Comparison of ENCODE assay signal across 7 mouse cellular contexts in the genomic region with DNA sequence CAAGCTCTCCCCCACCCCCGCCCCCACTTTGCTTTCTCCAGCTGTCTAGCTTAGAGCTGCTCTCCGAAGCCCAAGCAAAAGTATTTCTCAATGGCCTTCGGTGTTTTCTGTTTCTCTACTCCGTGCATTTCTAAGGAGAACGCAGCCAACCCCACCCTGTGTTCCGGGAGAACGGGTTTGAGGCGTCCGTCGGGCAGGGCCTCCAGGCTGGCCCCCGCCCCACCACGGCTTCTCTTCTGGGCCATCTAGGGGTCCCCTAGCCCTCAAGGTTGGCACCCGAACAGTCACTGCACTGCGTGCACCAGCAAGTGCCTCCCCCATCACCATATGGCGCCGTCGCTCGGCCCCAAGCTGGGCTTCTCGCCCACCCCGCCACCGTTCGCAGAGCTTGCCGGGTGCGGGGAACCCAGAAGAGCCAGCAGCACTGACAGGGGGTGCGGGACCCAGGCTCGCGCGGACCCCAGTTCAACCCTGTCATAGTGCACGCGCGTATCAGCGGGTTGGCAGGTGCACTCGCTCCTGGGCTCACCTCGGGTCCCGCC. TPM values are rescaled to one million over a fixed set of nuclear protein-coding genes. Genes with fewer than 3 reads are reported as not detected.
DNase-seq lines count a peak whose midpoint lies in the region; ATAC-seq and TF ChIP-seq lines count a peak whose summit lies in the region.

No protein-coding gene starts in this region.

- no peak for TF ChIP-seq POLR2A in spleen, adult 2 months (IDR thresholded peaks at IDR 0.05; ENCODE audit: low read depth, low read length)

- no peaks in the 10 kb centered on the region for H3K36me3 ChIP-seq in spleen, adult 2 months (ENCODE audit: control insufficient read depth, insufficient read depth, low read length)
- H3K36me3 ChIP-seq in forebrain, embryonic 10.5 days (replicated peaks) = peaks cover 7% of the 10 kb centered on the region; the same call in 1 of the 2 replicates
- H3K36me3 ChIP-seq in hindbrain, embryonic 15.5 days = peaks cover 12% of the 10 kb centered on the region
- peaks cover 7% of the 10 kb centered on the region; the same call in 1 of the 2 replicates for H3K36me3 ChIP-seq in limb, embryonic 12.5 days
- H3K36me3 ChIP-seq in midbrain, embryonic 11.5 days (ENCODE audit: control insufficient read depth, insufficient read depth, low read length) = no peaks in the 10 kb centered on the region

- no peak for DNase-seq in spleen, adult 2 months (ENCODE audit: low read depth in 1 of 2, low spot score in 2 of 2)
- DNase-seq in spleen, postnatal 36 days (ENCODE audit: low spot score in 2 of 2) = no peak
- DNase-seq in forebrain, embryonic 10.5 days (ENCODE audit: extremely low spot score, low spot score) = peak; percentile 24
- DNase-seq in midbrain, embryonic 11.5 days (ENCODE audit: low spot score, missing footprints) = peak; percentile 90
- DNase-seq in urinary bladder, postnatal 14 days (ENCODE audit: low spot score) = peak; percentile 52

- H3K9ac ChIP-seq in hindbrain, embryonic 15.5 days = peak overlapping the region; percentile 69
- peak overlapping the region; percentile 66 for H3K9ac ChIP-seq in limb, embryonic 12.5 days (replicated peaks)
- peak overlapping the region; percentile 71 for H3K9ac ChIP-seq in midbrain, embryonic 11.5 days (ENCODE audit: low read length)

- H3K27ac ChIP-seq in spleen, adult 2 months (ENCODE audit: insufficient read depth, low read length) = no peak overlapping the region
- peak overlapping the region; percentile 79 for H3K27ac ChIP-seq in forebrain, embryonic 10.5 days
- peak overlapping the region; percentile 79 for H3K27ac ChIP-seq in hindbrain, embryonic 15.5 days (replicated peaks)
- no peak overlapping the region for H3K27ac ChIP-seq in limb, embryonic 12.5 days
- no peak overlapping the region for H3K27ac ChIP-seq in midbrain, embryonic 11.5 days (ENCODE audit: low read depth, low read length)

- no peak for TF ChIP-seq CTCF in spleen, adult 2 months (IDR thresholded peaks at IDR 0.05; ENCODE audit: extremely low read depth, insufficient read depth, insufficient read length, insufficient replicate concordance)

- H3K9me3 ChIP-seq in forebrain, embryonic 10.5 days = no peaks in the 10 kb centered on the region
- no peaks in the 10 kb centered on the region for H3K9me3 ChIP-seq in hindbrain, embryonic 15.5 days
- no peaks in the 10 kb centered on the region for H3K9me3 ChIP-seq in limb, embryonic 12.5 days
- H3K9me3 ChIP-seq in midbrain, embryonic 11.5 days (ENCODE audit: control insufficient read depth, low read length) = no peaks in the 10 kb centered on the region

- H3K4me1 ChIP-seq in spleen, adult 2 months (ENCODE audit: control insufficient read depth, insufficient read depth, insufficient read length) = peaks cover 4% of the 10 kb centered on the region; the same call in 1 of the 2 replicates
- peaks cover 15% of the 10 kb centered on the region for H3K4me1 ChIP-seq in forebrain, embryonic 10.5 days
- peaks cover 15% of the 10 kb centered on the region for H3K4me1 ChIP-seq in hindbrain, embryonic 15.5 days (replicated peaks)
- peaks cover 7% of the 10 kb centered on the region for H3K4me1 ChIP-seq in limb, embryonic 12.5 days (replicated peaks)
- peaks cover 6% of the 10 kb centered on the region; the same call in 1 of the 2 replicates for H3K4me1 ChIP-seq in midbrain, embryonic 11.5 days (ENCODE audit: control insufficient read depth, insufficient read depth, low read length)

- peak; percentile 77; the same call in 1 of the 2 replicates for ATAC-seq in hindbrain, embryonic 15.5 days (ENCODE audit: low FRiP score, low read depth)
- no peak; the same call in none of the 2 replicates for ATAC-seq in limb, embryonic 12.5 days (ENCODE audit: insufficient number of reproducible peaks, insufficient read depth, low FRiP score, low TSS enrichment, low read depth)
- no peak for ATAC-seq in midbrain, embryonic 11.5 days (ENCODE audit: low FRiP score)

- H3K4me2 ChIP-seq in hindbrain, embryonic 15.5 days = peak overlapping the region; percentile 87
- peak overlapping the region; percentile 97 for H3K4me2 ChIP-seq in limb, embryonic 12.5 days
- peak overlapping the region; percentile 99 for H3K4me2 ChIP-seq in midbrain, embryonic 11.5 days

- 2% methylated on average over 35 of the region's 35 CpGs for WGBS in spleen, adult 2 months
- WGBS in forebrain, embryonic 10.5 days = 2% methylated on average over 35 of the region's 35 CpGs
- 2% methylated on average over 35 of the region's 35 CpGs for WGBS in hindbrain, embryonic 15.5 days
- 2% methylated on average over 35 of the region's 35 CpGs for WGBS in limb, embryonic 12.5 days
- WGBS in midbrain, embryonic 11.5 days = 3% methylated on average over 35 of the region's 35 CpGs

- H3K4me3 ChIP-seq in spleen, adult 2 months (ENCODE audit: extremely low read depth, insufficient read depth, insufficient read length) = peak overlapping the region; percentile 61
- H3K4me3 ChIP-seq in forebrain, embryonic 10.5 days = peak overlapping the region; percentile 73
- H3K4me3 ChIP-seq in hindbrain, embryonic 15.5 days = peak overlapping the region; percentile 83
- peak overlapping the region; percentile 62 for H3K4me3 ChIP-seq in limb, embryonic 12.5 days (replicated peaks)
- H3K4me3 ChIP-seq in midbrain, embryonic 11.5 days (ENCODE audit: low read depth, low read length) = peak overlapping the region; percentile 64

- H3K27me3 ChIP-seq in spleen, adult 2 months (ENCODE audit: control insufficient read depth, insufficient read depth, low read length) = no peaks in the 10 kb centered on the region
- peaks cover 39% of the 10 kb centered on the region for H3K27me3 ChIP-seq in forebrain, embryonic 10.5 days (ENCODE audit: poor library complexity, severe bottlenecking)
- no peaks in the 10 kb centered on the region for H3K27me3 ChIP-seq in hindbrain, embryonic 15.5 days
- H3K27me3 ChIP-seq in limb, embryonic 12.5 days = peaks cover 26% of the 10 kb centered on the region
- H3K27me3 ChIP-seq in midbrain, embryonic 11.5 days (ENCODE audit: control insufficient read depth, insufficient read depth, low read length) = peaks cover 5% of the 10 kb centered on the region

RNA-seq across cellular contexts. Expression of gene Rab3d, which starts 0.4 kb away (rescaled TPM):
- polyA plus RNA-seq in spleen, adult 2 months (2012; rRNA removed) = 21.1 and 29.6 TPM in 2 replicates
- 5.1 and 5.3 TPM in 2 replicates for polyA plus RNA-seq in forebrain, embryonic 10.5 days (2016; fragmentation: Nextera tagmentation; extraction: Ambion mirVana)
- 21.1 and 23.0 TPM in 2 replicates for polyA plus RNA-seq in hindbrain, embryonic 15.5 days (2015; fragmentation: Nextera tagmentation; extraction: Ambion mirVana)
- 7.3 and 8.8 TPM in 2 replicates for polyA plus RNA-seq in limb, embryonic 12.5 days (2016; fragmentation: Nextera tagmentation; extraction: Ambion mirVana)
- 7.8 and 9.1 TPM in 2 replicates for polyA plus RNA-seq in midbrain, embryonic 11.5 days (2014; fragmentation: Nextera tagmentation; extraction: Ambion mirVana)

RNA-seq across cellular contexts. Expression of gene Ccdc159, which starts 9.7 kb away (rescaled TPM):
- 0.75 and 0.95 TPM in 2 replicates for polyA plus RNA-seq in spleen, adult 2 months (2012; rRNA removed)
- 3.5 and 3.6 TPM in 2 replicates for polyA plus RNA-seq in forebrain, embryonic 10.5 days (2016; fragmentation: Nextera tagmentation; extraction: Ambion mirVana)
- 8.5 and 11.7 TPM in 2 replicates for polyA plus RNA-seq in hindbrain, embryonic 15.5 days (2015; fragmentation: Nextera tagmentation; extraction: Ambion mirVana)
- 5.2 and 5.7 TPM in 2 replicates for polyA plus RNA-seq in limb, embryonic 12.5 days (2016; fragmentation: Nextera tagmentation; extraction: Ambion mirVana)
- 2.4 and 3.4 TPM in 2 replicates for polyA plus RNA-seq in midbrain, embryonic 11.5 days (2014; fragmentation: Nextera tagmentation; extraction: Ambion mirVana)

RNA-seq across cellular contexts. Expression of gene Tmem205, which starts 9.8 kb away (rescaled TPM):
- polyA plus RNA-seq in spleen, adult 2 months (2012; rRNA removed) = 19.4 and 24.1 TPM in 2 replicates
- polyA plus RNA-seq in forebrain, embryonic 10.5 days (2016; fragmentation: Nextera tagmentation; extraction: Ambion mirVana) = 32.0 and 33.7 TPM in 2 replicates
- 51.7 and 53.8 TPM in 2 replicates for polyA plus RNA-seq in hindbrain, embryonic 15.5 days (2015; fragmentation: Nextera tagmentation; extraction: Ambion mirVana)
- polyA plus RNA-seq in limb, embryonic 12.5 days (2016; fragmentation: Nextera tagmentation; extraction: Ambion mirVana) = 33.4 and 39.4 TPM in 2 replicates
- polyA plus RNA-seq in midbrain, embryonic 11.5 days (2014; fragmentation: Nextera tagmentation; extraction: Ambion mirVana) = 30.6 and 35.7 TPM in 2 replicates

RNA-seq across cellular contexts. Expression of gene Plppr2, which starts 19.3 kb away (rescaled TPM):
- polyA plus RNA-seq in spleen, adult 2 months (2012; rRNA removed) = 2.6 and 3.9 TPM in 2 replicates
- 9.0 and 11.5 TPM in 2 replicates for polyA plus RNA-seq in forebrain, embryonic 10.5 days (2016; fragmentation: Nextera tagmentation; extraction: Ambion mirVana)
- polyA plus RNA-seq in hindbrain, embryonic 15.5 days (2015; fragmentation: Nextera tagmentation; extraction: Ambion mirVana) = 95.5 and 119 TPM in 2 replicates
- 9.3 and 11.9 TPM in 2 replicates for polyA plus RNA-seq in limb, embryonic 12.5 days (2016; fragmentation: Nextera tagmentation; extraction: Ambion mirVana)
- 19.1 and 22.2 TPM in 2 replicates for polyA plus RNA-seq in midbrain, embryonic 11.5 days (2014; fragmentation: Nextera tagmentation; extraction: Ambion mirVana)

RNA-seq across cellular contexts. Expression of gene Swsap1, which starts 38.0 kb away (rescaled TPM):
- polyA plus RNA-seq in spleen, adult 2 months (2012; rRNA removed) = 6.5 and 7.4 TPM in 2 replicates
- polyA plus RNA-seq in forebrain, embryonic 10.5 days (2016; fragmentation: Nextera tagmentation; extraction: Ambion mirVana) = 7.2 and 9.6 TPM in 2 replicates
- 9.1 and 9.3 TPM in 2 replicates for polyA plus RNA-seq in hindbrain, embryonic 15.5 days (2015; fragmentation: Nextera tagmentation; extraction: Ambion mirVana)
- 7.3 and 7.4 TPM in 2 replicates for polyA plus RNA-seq in limb, embryonic 12.5 days (2016; fragmentation: Nextera tagmentation; extraction: Ambion mirVana)
- 20.3 and 22.3 TPM in 2 replicates for polyA plus RNA-seq in midbrain, embryonic 11.5 days (2014; fragmentation: Nextera tagmentation; extraction: Ambion mirVana)

Comparison
In these comparisons a context has a peak if more than half of its experiments do, and no peak if none do; other contexts are left out.
1. DNase-seq: peak in forebrain, embryonic 10.5 days (single experiment), midbrain, embryonic 11.5 days (single experiment) and urinary bladder, postnatal 14 days (single experiment); none in spleen, adult 2 months (0 of 2) and spleen, postnatal 36 days (0 of 2).
2. H3K27ac ChIP-seq: peak in forebrain, embryonic 10.5 days (single experiment) and hindbrain, embryonic 15.5 days (single experiment); none in spleen, adult 2 months (single experiment), limb, embryonic 12.5 days (single experiment) and midbrain, embryonic 11.5 days (single experiment).
3. Peak in every context shown above with its lines, with median percentiles within 50 percentile points of each other: H3K4me3 ChIP-seq, H3K4me2 ChIP-seq and H3K9ac ChIP-seq.